Mouse (Mus musculus) retina, embryonic 14.5 days (tissue): ENCODE data around the gene Pappa2.

Experiments
- DNase-seq: peaks from one replicate; pipeline ENCODE4 v3.0.0-alpha.2; 2015; ENCODE audit warnings: low spot score

Gene Pappa2

GRCm38 (mm10) chr1:158980390-158980789, at the start of gene Pappa2:
TSS of gene Pappa2 (minus strand) at chr1:158980490.
- no peak for DNase-seq

GRCm38 (mm10) chr1:159029106-159029505, 48.8 kb upstream of the Pappa2 start:
- no peak for DNase-seq

- DNase-seq, result peak; percentile 14
Observed at GRCm38 (mm10) chr1:159014940-159015660, 34.8 kb upstream of the Pappa2 start.

- DNase-seq, result no peak
Observed at GRCm38 (mm10) chr1:158987042-158987441, 6.8 kb upstream of the Pappa2 start.

- DNase-seq, result no peak
Observed at GRCm38 (mm10) chr1:158962340-158962739, 17.9 kb downstream of the Pappa2 start.

- peak; percentile 43 for DNase-seq
Observed at GRCm38 (mm10) chr1:158960984-158961383, 19.3 kb downstream of the Pappa2 start.

- peak; percentile 58 for DNase-seq
Observed at GRCm38 (mm10) chr1:158960549-158960948, 19.7 kb downstream of the Pappa2 start.

- no peak for DNase-seq
Observed at GRCm38 (mm10) chr1:158956361-158956760, 23.9 kb downstream of the Pappa2 start.

- no peak for DNase-seq
Observed at GRCm38 (mm10) chr1:158954785-158955184, 25.5 kb downstream of the Pappa2 start.

- peak; percentile 90 for DNase-seq
Observed at GRCm38 (mm10) chr1:158953479-158954207, 26.6 kb downstream of the Pappa2 start.

- no peak for DNase-seq
Observed at GRCm38 (mm10) chr1:158949041-158949440, 31.2 kb downstream of the Pappa2 start.

GRCm38 (mm10) chr1:158947981-158948735, 32.1 kb downstream of the Pappa2 start:
- DNase-seq, result no peak

GRCm38 (mm10) chr1:158944936-158945335, 35.4 kb downstream of the Pappa2 start:
- DNase-seq, result no peak

GRCm38 (mm10) chr1:158942864-158943263, 37.4 kb downstream of the Pappa2 start:
- DNase-seq, result no peak

GRCm38 (mm10) chr1:158940966-158941365, 39.3 kb downstream of the Pappa2 start:
- DNase-seq, result no peak

- no peak for DNase-seq
Observed at GRCm38 (mm10) chr1:158934447-158934846, 45.8 kb downstream of the Pappa2 start.

- no peak for DNase-seq
Observed at GRCm38 (mm10) chr1:158931202-158931827, 49.0 kb downstream of the Pappa2 start.

GRCm38 (mm10) chr1:158929369-158929768, 50.9 kb downstream of the Pappa2 start:
- DNase-seq, result no peak

GRCm38 (mm10) chr1:158920451-158920850, 59.8 kb downstream of the Pappa2 start:
- DNase-seq, result no peak

GRCm38 (mm10) chr1:158918890-158919289, 61.4 kb downstream of the Pappa2 start:
- no peak for DNase-seq

GRCm38 (mm10) chr1:158917067-158917466, 63.2 kb downstream of the Pappa2 start:
- DNase-seq, result no peak

- DNase-seq, result no peak
Observed at GRCm38 (mm10) chr1:158915592-158915991, 64.7 kb downstream of the Pappa2 start.
